Mouse (Mus musculus): ENCODE data around the gene Ubac1.

DNA sequence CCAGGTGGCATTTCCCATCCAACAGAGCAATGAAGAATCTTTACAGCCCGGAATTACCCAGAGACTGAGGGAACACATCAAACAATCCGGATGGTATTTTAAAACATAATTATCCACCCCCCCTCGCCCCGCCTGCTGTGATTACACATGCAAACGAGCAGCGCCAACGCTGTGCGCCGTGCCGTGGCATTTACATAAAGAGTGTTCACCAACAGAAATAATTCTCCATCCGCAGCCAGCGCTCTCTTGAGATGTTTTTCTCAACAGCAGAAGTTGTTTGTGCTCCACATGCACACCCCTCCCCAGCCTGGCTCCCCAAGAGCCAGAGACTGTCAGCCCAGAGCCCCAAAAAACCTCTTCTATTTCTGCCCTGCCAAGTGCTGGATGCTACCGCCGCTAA lies 45.0 kb upstream of the Ubac1 start:
- TF ChIP-seq POLR2A (IDR thresholded peaks at IDR 0.05; ENCODE audit: control insufficient read depth, low read depth, low read length) (no peak), CTCF (IDR thresholded peaks at IDR 0.05; ENCODE audit: control insufficient read depth, insufficient read depth, insufficient replicate concordance, low read depth, low read length) (no peak)
